Mouse (Mus musculus): ENCODE measurements at regions not wholly inside any gene's neighbourhood (a gene's known extent, or its start where the extent isn't known, plus 50 kb on each side); places are given as distances from the start of the nearest gene placed in this dataset.
A peak's percentile ranks its signal among the peaks of the same experiment; 100 is the strongest.
"Not testable (repeated sequence)": the region's sequence is repeated elsewhere in the genome, so short reads cannot be mapped to it uniquely, and the experiment has no call there.

GRCm38 (mm10) chr3:147652849-147653248 is 800.7 kb downstream of the Ttll7 start:
- no peaks in the 10 kb centered on the region for H3K9me3 ChIP-seq (ENCODE audit: control insufficient read depth, low read length)
- no peak overlapping the region for H3K4me2 ChIP-seq (ENCODE audit: low read length)
- 46% methylated on average over 6 of the region's 6 CpGs for WGBS
- H3K36me3 ChIP-seq (ENCODE audit: control insufficient read depth, insufficient read depth, low read length) = no peaks in the 10 kb centered on the region
- ATAC-seq = peak; percentile 75
- no peak overlapping the region for H3K9ac ChIP-seq (ENCODE audit: low read depth, low read length)
- no peaks in the 10 kb centered on the region for H3K4me1 ChIP-seq (ENCODE audit: control insufficient read depth, insufficient read depth, low read depth, low read length)
- no peak overlapping the region for H3K27ac ChIP-seq (ENCODE audit: low read depth, low read length)
- H3K4me3 ChIP-seq (ENCODE audit: low read length) = no peak overlapping the region
- no peaks in the 10 kb centered on the region for H3K27me3 ChIP-seq (replicated peaks; ENCODE audit: control insufficient read depth, insufficient read depth, low read length)

- H3K27me3 ChIP-seq (replicated peaks; ENCODE audit: control insufficient read depth, insufficient read depth, low read length); H3K9me3 ChIP-seq (ENCODE audit: control insufficient read depth, low read length); H3K27ac ChIP-seq (ENCODE audit: low read depth, low read length); ATAC-seq; H3K9ac ChIP-seq (ENCODE audit: low read depth, low read length); H3K4me3 ChIP-seq (ENCODE audit: low read length); H3K4me2 ChIP-seq (ENCODE audit: low read length); H3K4me1 ChIP-seq (ENCODE audit: control insufficient read depth, insufficient read depth, low read depth, low read length); H3K36me3 ChIP-seq (ENCODE audit: control insufficient read depth, insufficient read depth, low read length): not testable (repeated sequence)
- 98% methylated on average over 18 of the region's 21 CpGs for WGBS
Observed at GRCm38 (mm10) chr3:147635486-147635885, 783.3 kb downstream of the Ttll7 start.

GRCm38 (mm10) chr3:147631151-147631550 is 779.0 kb downstream of the Ttll7 start:
- no peak for ATAC-seq
- 90% methylated on average over 3 of the region's 3 CpGs for WGBS

DNA sequence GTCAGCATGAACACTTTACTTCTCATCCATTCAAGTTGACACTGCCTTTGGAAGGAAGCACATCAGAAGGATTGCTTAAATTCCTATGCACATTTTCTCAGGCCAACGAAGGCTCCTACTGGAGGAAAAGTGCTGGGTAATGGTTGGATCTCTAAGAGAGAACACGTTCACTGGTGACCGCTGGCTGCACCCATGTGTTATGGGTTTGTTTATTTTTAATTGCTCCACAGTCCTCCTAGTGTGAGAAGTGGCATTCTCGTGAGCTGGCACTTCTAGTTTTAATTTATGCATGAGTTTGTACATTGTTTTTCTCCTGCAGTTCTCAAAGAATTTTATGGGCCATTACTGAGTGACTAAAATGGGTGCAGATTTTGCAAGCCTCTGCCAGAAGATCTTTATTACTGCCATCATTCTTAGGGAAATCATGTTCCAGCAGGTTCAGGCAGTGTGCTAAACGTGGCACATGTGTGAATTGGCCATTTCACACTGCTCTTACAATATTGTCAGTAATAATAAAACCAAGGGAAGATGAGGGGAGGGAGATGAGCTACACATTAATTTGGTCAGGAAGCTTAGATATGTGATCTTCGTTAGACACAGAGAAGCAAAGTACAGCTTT is 731.6 kb downstream of the Ttll7 start:
- H3K27ac ChIP-seq (ENCODE audit: low read depth, low read length) = no peak overlapping the region
- no peaks in the 10 kb centered on the region for H3K4me1 ChIP-seq (ENCODE audit: control insufficient read depth, insufficient read depth, low read depth, low read length)
- 49% methylated on average over 6 of the region's 6 CpGs for WGBS
- no peak overlapping the region for H3K4me2 ChIP-seq (ENCODE audit: low read length)
- no peaks in the 10 kb centered on the region for H3K36me3 ChIP-seq (ENCODE audit: control insufficient read depth, insufficient read depth, low read length)
- no peaks in the 10 kb centered on the region for H3K9me3 ChIP-seq (ENCODE audit: control insufficient read depth, low read length)
- H3K9ac ChIP-seq (ENCODE audit: low read depth, low read length) = no peak overlapping the region
- no peak overlapping the region for H3K4me3 ChIP-seq (ENCODE audit: low read length)
- H3K27me3 ChIP-seq (replicated peaks; ENCODE audit: control insufficient read depth, insufficient read depth, low read length) = no peaks in the 10 kb centered on the region
- ATAC-seq = no peak

More at GRCm38 (mm10) chr3:147631151-147631550, 779.0 kb downstream of the Ttll7 start:
- no peak overlapping the region for H3K27ac ChIP-seq (ENCODE audit: low read depth, low read length)
- no peak overlapping the region for H3K4me3 ChIP-seq (ENCODE audit: low read length)
- H3K4me1 ChIP-seq (ENCODE audit: control insufficient read depth, insufficient read depth, low read depth, low read length) = no peaks in the 10 kb centered on the region
- H3K36me3 ChIP-seq (ENCODE audit: control insufficient read depth, insufficient read depth, low read length) = no peaks in the 10 kb centered on the region
- no peaks in the 10 kb centered on the region for H3K27me3 ChIP-seq (replicated peaks; ENCODE audit: control insufficient read depth, insufficient read depth, low read length)
- no peak overlapping the region for H3K9ac ChIP-seq (ENCODE audit: low read depth, low read length)
- H3K4me2 ChIP-seq (ENCODE audit: low read length) = no peak overlapping the region
- no peaks in the 10 kb centered on the region for H3K9me3 ChIP-seq (ENCODE audit: control insufficient read depth, low read length)

- H3K9me3 ChIP-seq (ENCODE audit: control insufficient read depth, low read length) = no peaks in the 10 kb centered on the region
- H3K27ac ChIP-seq (ENCODE audit: low read depth, low read length) = no peak overlapping the region
- H3K4me2 ChIP-seq (ENCODE audit: low read length) = no peak overlapping the region
- no peak overlapping the region for H3K9ac ChIP-seq (ENCODE audit: low read depth, low read length)
- H3K36me3 ChIP-seq (ENCODE audit: control insufficient read depth, insufficient read depth, low read length) = no peaks in the 10 kb centered on the region
- ATAC-seq = no peak
- H3K4me1 ChIP-seq (ENCODE audit: control insufficient read depth, insufficient read depth, low read depth, low read length) = no peaks in the 10 kb centered on the region
- H3K4me3 ChIP-seq (ENCODE audit: low read length) = no peak overlapping the region
- WGBS = 84% methylated on average over 4 of the region's 4 CpGs
- no peaks in the 10 kb centered on the region for H3K27me3 ChIP-seq (replicated peaks; ENCODE audit: control insufficient read depth, insufficient read depth, low read length)
Observed at GRCm38 (mm10) chr3:147571850-147572249, 719.7 kb downstream of the Ttll7 start.

DNA sequence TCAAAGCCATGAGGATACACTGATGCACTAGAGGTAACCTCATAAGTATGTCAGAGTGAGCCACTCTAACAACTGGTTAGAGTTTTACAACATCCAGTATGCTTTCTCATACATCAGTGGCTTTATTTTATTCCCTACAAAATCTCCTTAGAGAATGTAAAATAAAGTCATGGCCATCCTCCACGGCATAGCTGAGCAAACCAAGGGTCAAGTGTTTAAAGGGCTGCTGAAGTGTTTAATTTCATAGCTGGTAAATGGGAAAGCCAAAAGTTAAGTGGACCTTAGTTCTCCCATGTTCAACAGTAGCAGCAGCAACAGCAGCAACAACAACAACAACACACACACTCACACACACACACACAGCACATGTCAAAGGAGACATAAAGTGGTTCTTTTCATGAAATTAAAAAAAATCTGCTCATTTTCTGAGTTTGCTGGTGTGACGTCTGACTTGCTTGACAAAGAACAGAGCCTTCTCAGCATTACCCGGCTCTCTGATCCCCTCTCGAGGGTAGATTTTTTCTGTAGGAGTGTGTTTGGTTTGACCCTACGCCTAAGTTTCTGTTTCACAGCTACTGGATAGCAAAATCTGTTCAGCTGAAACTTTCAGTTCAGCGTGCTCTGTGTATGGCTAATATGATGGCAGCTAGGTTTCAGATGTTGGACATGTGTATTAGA is 693.3 kb downstream of the Ttll7 start:
- H3K4me1 ChIP-seq (ENCODE audit: control insufficient read depth, insufficient read depth, low read depth, low read length) = no peaks in the 10 kb centered on the region
- H3K27me3 ChIP-seq (replicated peaks; ENCODE audit: control insufficient read depth, insufficient read depth, low read length) = no peaks in the 10 kb centered on the region
- WGBS = 78% methylated on average over 6 of the region's 6 CpGs
- H3K9me3 ChIP-seq (ENCODE audit: control insufficient read depth, low read length) = no peaks in the 10 kb centered on the region
- H3K36me3 ChIP-seq (ENCODE audit: control insufficient read depth, insufficient read depth, low read length) = no peaks in the 10 kb centered on the region
- H3K4me2 ChIP-seq (ENCODE audit: low read length) = no peak overlapping the region
- H3K27ac ChIP-seq (ENCODE audit: low read depth, low read length) = no peak overlapping the region
- no peak overlapping the region for H3K9ac ChIP-seq (ENCODE audit: low read depth, low read length)
- no peak for ATAC-seq
- H3K4me3 ChIP-seq (ENCODE audit: low read length) = no peak overlapping the region

- no peak overlapping the region for H3K9ac ChIP-seq (ENCODE audit: low read depth, low read length)
- no peak overlapping the region for H3K4me2 ChIP-seq (ENCODE audit: low read length)
- H3K4me1 ChIP-seq (ENCODE audit: control insufficient read depth, insufficient read depth, low read depth, low read length) = no peaks in the 10 kb centered on the region
- no peaks in the 10 kb centered on the region for H3K9me3 ChIP-seq (ENCODE audit: control insufficient read depth, low read length)
- H3K36me3 ChIP-seq (ENCODE audit: control insufficient read depth, insufficient read depth, low read length) = no peaks in the 10 kb centered on the region
- H3K27ac ChIP-seq (ENCODE audit: low read depth, low read length) = no peak overlapping the region
- ATAC-seq = no peak
- H3K4me3 ChIP-seq (ENCODE audit: low read length) = no peak overlapping the region
- H3K27me3 ChIP-seq (replicated peaks; ENCODE audit: control insufficient read depth, insufficient read depth, low read length) = no peaks in the 10 kb centered on the region
- 89% methylated on average over 4 of the region's 4 CpGs for WGBS
Observed at GRCm38 (mm10) chr3:147542285-147542684, 690.1 kb downstream of the Ttll7 start.

GRCm38 (mm10) chr3:147537584-147537983 is 685.4 kb downstream of the Ttll7 start:
- no peaks in the 10 kb centered on the region for H3K36me3 ChIP-seq (ENCODE audit: control insufficient read depth, insufficient read depth, low read length)
- no peak overlapping the region for H3K4me3 ChIP-seq (ENCODE audit: low read length)
- H3K27ac ChIP-seq (ENCODE audit: low read depth, low read length) = no peak overlapping the region
- no peaks in the 10 kb centered on the region for H3K27me3 ChIP-seq (replicated peaks; ENCODE audit: control insufficient read depth, insufficient read depth, low read length)
- no peak overlapping the region for H3K4me2 ChIP-seq (ENCODE audit: low read length)
- ATAC-seq = no peak
- no peaks in the 10 kb centered on the region for H3K4me1 ChIP-seq (ENCODE audit: control insufficient read depth, insufficient read depth, low read depth, low read length)
- no peak overlapping the region for H3K9ac ChIP-seq (ENCODE audit: low read depth, low read length)
- no peaks in the 10 kb centered on the region for H3K9me3 ChIP-seq (ENCODE audit: control insufficient read depth, low read length)

- H3K4me2 ChIP-seq (ENCODE audit: low read length) = no peak overlapping the region
- H3K4me1 ChIP-seq (ENCODE audit: control insufficient read depth, insufficient read depth, low read depth, low read length) = no peaks in the 10 kb centered on the region
- no peak overlapping the region for H3K9ac ChIP-seq (ENCODE audit: low read depth, low read length)
- WGBS = 40% methylated on average over 2 of the region's 2 CpGs
- no peak overlapping the region for H3K27ac ChIP-seq (ENCODE audit: low read depth, low read length)
- no peak overlapping the region for H3K4me3 ChIP-seq (ENCODE audit: low read length)
- no peaks in the 10 kb centered on the region for H3K36me3 ChIP-seq (ENCODE audit: control insufficient read depth, insufficient read depth, low read length)
- H3K9me3 ChIP-seq (ENCODE audit: control insufficient read depth, low read length) = no peaks in the 10 kb centered on the region
- ATAC-seq = no peak
- no peaks in the 10 kb centered on the region for H3K27me3 ChIP-seq (replicated peaks; ENCODE audit: control insufficient read depth, insufficient read depth, low read length)
Observed at GRCm38 (mm10) chr3:147532196-147532595, 680.0 kb downstream of the Ttll7 start.
